Mouse (Mus musculus): ENCODE data around the gene Ccdc138. TPM values are rescaled to one million over a fixed set of nuclear protein-coding genes. Genes with fewer than 3 reads are reported as not detected.

The Ccdc138 gene
- 10.0 and 11.4 TPM in 2 replicates for polyA plus RNA-seq (2014; fragmentation: Nextera tagmentation; extraction: Ambion mirVana)

GRCm38 (mm10) chr10:58497320-58498284 is at the start of gene Ccdc138:
Gene Ccdc138, plus strand, starts transcription at chr10:58497948.
- Histone ChIP-seq H3K9ac (peak within 1 kb of the TSS; percentile 69), H3K4me2 (peak within 1 kb of the TSS; percentile 77), H3K27me3 (ENCODE audit: insufficient read depth, low read length) (no peaks in the 10 kb centered on the region), H3K4me1 (ENCODE audit: insufficient read depth) (no peaks in the 10 kb centered on the region), H3K9me3 (ENCODE audit: low read depth, low read length) (no peaks in the 10 kb centered on the region), H3K4me3 (ENCODE audit: low read depth, low read length) (peak within 1 kb of the TSS; percentile 65), H3K36me3 (ENCODE audit: insufficient read depth) (peaks cover 27% of the 10 kb centered on the region), H3K27ac (ENCODE audit: low read depth) (peak within 1 kb of the TSS; percentile 90)
- WGBS = 2% methylated on average over 50 of the region's 50 CpGs
- peak; percentile 97 for DNase-seq
- peak; percentile 99 for ATAC-seq (ENCODE audit: insufficient read depth)
- peak; percentile 60; the same call in 1 of the 2 replicates for TF ChIP-seq CTCF (IDR thresholded peaks at IDR 0.05; ENCODE audit: low read depth)

DNA sequence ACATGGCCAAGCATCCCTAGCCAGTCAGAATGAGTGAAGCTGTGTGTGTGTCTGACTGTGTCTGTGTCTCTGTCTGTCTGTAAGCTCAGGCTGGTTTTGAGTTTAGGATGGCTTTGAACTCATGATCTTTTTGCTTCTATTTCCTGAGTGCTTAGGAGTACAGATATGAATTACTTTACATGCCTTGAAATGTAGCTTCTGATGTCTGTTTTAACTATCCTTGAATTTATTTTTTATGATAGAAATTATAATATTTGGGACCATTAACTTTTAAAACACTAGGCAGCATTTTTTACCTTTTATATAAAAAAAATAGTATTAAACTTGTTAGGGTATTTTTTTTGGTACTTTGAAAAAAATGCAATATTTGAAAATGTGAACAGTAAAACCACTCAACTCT is 46.2 kb upstream of the Ccdc138 start:
- Histone ChIP-seq H3K27me3 (ENCODE audit: insufficient read depth, low read length) (no peaks in the 10 kb centered on the region), H3K4me3 (ENCODE audit: low read depth, low read length) (no peak overlapping the region), H3K4me1 (ENCODE audit: insufficient read depth) (no peaks in the 10 kb centered on the region), H3K4me2 (no peak overlapping the region), H3K36me3 (ENCODE audit: insufficient read depth) (peaks cover 44% of the 10 kb centered on the region), H3K9me3 (ENCODE audit: low read depth, low read length) (no peaks in the 10 kb centered on the region), H3K9ac (no peak overlapping the region), H3K27ac (ENCODE audit: low read depth) (no peak overlapping the region)
- no peak for TF ChIP-seq CTCF (IDR thresholded peaks at IDR 0.05; ENCODE audit: low read depth)
- ATAC-seq (ENCODE audit: insufficient read depth) (no peak), DNase-seq (no peak)

- DNase-seq (no peak), ATAC-seq (ENCODE audit: insufficient read depth) (no peak)
- no peak for TF ChIP-seq CTCF (IDR thresholded peaks at IDR 0.05; ENCODE audit: low read depth)
- H3K9me3 ChIP-seq (ENCODE audit: low read depth, low read length) = no peaks in the 10 kb centered on the region
- no peak overlapping the region for H3K27ac ChIP-seq (ENCODE audit: low read depth)
- H3K36me3 ChIP-seq (ENCODE audit: insufficient read depth) = peaks cover 46% of the 10 kb centered on the region
- WGBS = 72% methylated on average over 1 of the region's 1 CpGs
- H3K27me3 ChIP-seq (ENCODE audit: insufficient read depth, low read length) = no peaks in the 10 kb centered on the region
- H3K4me3 ChIP-seq (ENCODE audit: low read depth, low read length) = no peak overlapping the region
- no peaks in the 10 kb centered on the region for H3K4me1 ChIP-seq (ENCODE audit: insufficient read depth)
- H3K9ac ChIP-seq = no peak overlapping the region
- H3K4me2 ChIP-seq = no peak overlapping the region
Observed at GRCm38 (mm10) chr10:58452185-58452584, 45.6 kb upstream of the Ccdc138 start.

GRCm38 (mm10) chr10:58459896-58460295 is 37.9 kb upstream of the Ccdc138 start:
- 91% methylated on average over 1 of the region's 1 CpGs for WGBS
- no peak overlapping the region for H3K9ac ChIP-seq
- no peaks in the 10 kb centered on the region for H3K9me3 ChIP-seq (ENCODE audit: low read depth, low read length)
- DNase-seq (no peak), ATAC-seq (ENCODE audit: insufficient read depth) (no peak)
- H3K36me3 ChIP-seq (ENCODE audit: insufficient read depth) = peaks cover 85% of the 10 kb centered on the region
- no peaks in the 10 kb centered on the region for H3K4me1 ChIP-seq (ENCODE audit: insufficient read depth)
- no peak overlapping the region for H3K27ac ChIP-seq (ENCODE audit: low read depth)
- TF ChIP-seq CTCF (IDR thresholded peaks at IDR 0.05; ENCODE audit: low read depth) = no peak
- no peak overlapping the region for H3K4me2 ChIP-seq
- no peaks in the 10 kb centered on the region for H3K27me3 ChIP-seq (ENCODE audit: insufficient read depth, low read length)
- no peak overlapping the region for H3K4me3 ChIP-seq (ENCODE audit: low read depth, low read length)

DNA sequence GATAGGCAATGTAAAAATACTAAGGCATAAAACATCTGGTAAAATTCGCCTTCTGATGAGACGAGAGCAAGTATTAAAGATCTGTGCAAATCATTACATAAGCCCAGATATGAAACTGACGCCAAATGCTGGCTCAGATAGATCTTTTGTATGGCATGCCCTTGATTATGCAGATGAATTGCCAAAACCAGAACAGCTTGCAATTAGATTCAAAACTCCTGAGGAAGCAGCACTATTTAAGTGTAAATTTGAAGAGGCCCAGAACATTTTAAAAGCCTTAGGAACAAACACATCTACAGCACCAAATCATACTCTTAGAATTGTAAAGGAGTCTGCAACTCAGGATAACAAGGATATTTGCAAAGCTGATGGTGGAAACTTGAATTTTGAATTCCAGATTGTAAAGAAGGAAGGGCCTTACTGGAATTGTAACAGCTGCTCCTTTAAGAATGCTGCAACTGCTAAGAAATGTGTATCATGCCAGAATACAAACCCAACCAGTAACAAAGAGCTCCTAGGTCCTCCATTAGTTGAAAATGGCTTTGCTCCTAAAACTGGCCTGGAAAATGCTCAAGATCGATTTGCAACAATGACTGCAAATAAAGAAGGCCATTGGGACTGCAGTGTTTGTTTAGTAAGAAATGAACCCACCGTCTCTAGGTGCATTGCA is 20.5 kb upstream of the Ccdc138 start:
- Histone ChIP-seq H3K9me3 (ENCODE audit: low read depth, low read length) (no peaks in the 10 kb centered on the region), H3K9ac (no peak overlapping the region), H3K36me3 (ENCODE audit: insufficient read depth) (peaks cover 74% of the 10 kb centered on the region), H3K4me1 (ENCODE audit: insufficient read depth) (no peaks in the 10 kb centered on the region), H3K27ac (ENCODE audit: low read depth) (no peak overlapping the region), H3K4me2 (no peak overlapping the region), H3K27me3 (ENCODE audit: insufficient read depth, low read length) (no peaks in the 10 kb centered on the region), H3K4me3 (ENCODE audit: low read depth, low read length) (no peak overlapping the region)
- DNase-seq = no peak
- TF ChIP-seq CTCF (IDR thresholded peaks at IDR 0.05; ENCODE audit: low read depth) = no peak
- WGBS = 89% methylated on average over 5 of the region's 5 CpGs
- ATAC-seq (ENCODE audit: insufficient read depth) = no peak

DNA sequence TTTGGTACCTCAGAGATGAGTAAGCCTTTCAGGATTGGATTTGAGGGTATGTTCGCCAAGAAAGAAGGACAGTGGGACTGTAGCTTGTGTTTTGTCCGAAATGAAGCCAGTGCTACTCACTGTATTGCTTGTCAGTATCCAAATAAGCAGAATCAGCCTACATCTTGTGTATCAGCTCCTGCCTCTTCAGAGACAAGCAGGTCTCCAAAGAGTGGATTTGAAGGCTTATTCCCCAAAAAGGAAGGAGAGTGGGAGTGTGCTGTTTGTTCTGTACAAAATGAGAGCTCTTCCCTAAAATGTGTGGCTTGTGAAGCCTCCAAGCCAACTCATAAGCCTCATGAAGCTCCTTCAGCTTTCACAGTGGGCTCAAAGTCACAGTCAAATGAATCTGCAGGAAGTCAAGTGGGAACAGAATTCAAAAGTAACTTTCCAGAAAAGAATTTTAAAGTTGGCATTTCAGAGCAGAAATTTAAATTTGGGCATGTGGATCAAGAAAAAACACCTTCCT is 19.6 kb upstream of the Ccdc138 start:
- ATAC-seq (ENCODE audit: insufficient read depth) = no peak
- Histone ChIP-seq H3K4me3 (ENCODE audit: low read depth, low read length) (no peak overlapping the region), H3K9me3 (ENCODE audit: low read depth, low read length) (no peaks in the 10 kb centered on the region), H3K27ac (ENCODE audit: low read depth) (no peak overlapping the region), H3K9ac (no peak overlapping the region), H3K4me2 (no peak overlapping the region), H3K36me3 (ENCODE audit: insufficient read depth) (peaks cover 75% of the 10 kb centered on the region), H3K27me3 (ENCODE audit: insufficient read depth, low read length) (no peaks in the 10 kb centered on the region), H3K4me1 (ENCODE audit: insufficient read depth) (no peaks in the 10 kb centered on the region)
- TF ChIP-seq CTCF (IDR thresholded peaks at IDR 0.05; ENCODE audit: low read depth) = no peak
- WGBS = 90% methylated on average over 2 of the region's 2 CpGs
- no peak for DNase-seq

- WGBS = 91% methylated on average over 4 of the region's 4 CpGs
- ATAC-seq (ENCODE audit: insufficient read depth) (no peak), DNase-seq (no peak)
- Histone ChIP-seq H3K4me3 (ENCODE audit: low read depth, low read length) (no peak overlapping the region), H3K4me2 (no peak overlapping the region), H3K9ac (no peak overlapping the region), H3K36me3 (ENCODE audit: insufficient read depth) (peaks cover 83% of the 10 kb centered on the region), H3K27me3 (ENCODE audit: insufficient read depth, low read length) (no peaks in the 10 kb centered on the region), H3K4me1 (ENCODE audit: insufficient read depth) (no peaks in the 10 kb centered on the region), H3K9me3 (ENCODE audit: low read depth, low read length) (no peaks in the 10 kb centered on the region), H3K27ac (ENCODE audit: low read depth) (no peak overlapping the region)
- no peak for TF ChIP-seq CTCF (IDR thresholded peaks at IDR 0.05; ENCODE audit: low read depth)
Observed at GRCm38 (mm10) chr10:58479954-58480490, 17.7 kb upstream of the Ccdc138 start.

Data from lung, embryonic 14.5 days (tissue).